Mouse (Mus musculus) limb, embryonic 13.5 days (tissue): ENCODE data around the gene Dido1. TPM values are rescaled to one million over a fixed set of nuclear protein-coding genes. Genes with fewer than 3 reads are reported as not detected.

ENCODE experiments used
- ATAC-seq: fragments of 200-750 bp; cut with Nextera tagmentation; 2 replicates; pipeline ENCODE4 v1.8.0; 2017; ENCODE audit warnings: low read depth, moderate number of reproducible peaks, moderate TSS enrichment; ENCODE audit not compliant: low FRiP score
- H3K27ac ChIP-seq: fragments of 300-500 bp; sonication (generic); 2 replicates; pipeline ENCODE4 v1.5.1; 2015; ENCODE audit warnings: inconsistent platforms, mild to moderate bottlenecking, moderate library complexity
- H3K27me3 ChIP-seq: fragments of 300-500 bp; sonication (generic); 2 replicates; pipeline ENCODE4 v1.6.1; 2015; ENCODE audit warnings: mild to moderate bottlenecking, inconsistent platforms
- H3K36me3 ChIP-seq: fragments of 300-500 bp; sonication (generic); 2 replicates; pipeline ENCODE4 v1.6.1; 2015; ENCODE audit warnings: inconsistent platforms, mild to moderate bottlenecking, moderate library complexity
- H3K4me1 ChIP-seq: fragments of 300-500 bp; sonication (generic); 2 replicates; pipeline ENCODE4 v1.6.1; 2015; ENCODE audit warnings: inconsistent platforms
- H3K4me2 ChIP-seq: fragments of 300-500 bp; sonication (generic); replicated peaks from 2 replicates; pipeline ENCODE4 v1.6.1; 2015; ENCODE audit warnings: inconsistent platforms, mild to moderate bottlenecking, moderate library complexity
- H3K4me3 ChIP-seq: fragments of 300-500 bp; sonication (generic); 2 replicates; pipeline ENCODE4 v1.5.1; 2015; ENCODE audit warnings: moderate library complexity, mild to moderate bottlenecking, inconsistent platforms
- H3K9ac ChIP-seq: fragments of 300-500 bp; sonication (generic); 2 replicates; pipeline ENCODE4 v1.6.1; 2015; ENCODE audit warnings: mild to moderate bottlenecking, inconsistent platforms
- H3K9me3 ChIP-seq: fragments of 300-500 bp; sonication (generic); 2 replicates; pipeline ENCODE4 v1.6.1; 2016; ENCODE audit warnings: inconsistent platforms
- WGBS: fragments of 180-500 bp; shearing (Covaris S2); methylation state at CpG from one replicate; pipeline ENCODE4 v1.1.7; 2015; 5-methylcytosine and 5-hydroxymethylcytosine counted together
- polyA plus RNA-seq: library from polyadenylated mRNA; unstranded; fragments of >200 nt; fragmentation: Nextera tagmentation; extraction: Ambion mirVana; gene quantifications from 2 replicates; pipeline ENCODE4 v1.2.1, GENCODE M21; 2015

The Dido1 gene
- polyA plus RNA-seq, 1 experiment from 2014 or later = 31.5 TPM

- Histone ChIP-seq H3K27ac (no peak overlapping the region), H3K9ac (no peak overlapping the region), H3K36me3 (peaks cover 29% of the 10 kb centered on the region), H3K4me2 (no peak overlapping the region), H3K9me3 (no peaks in the 10 kb centered on the region), H3K27me3 (no peaks in the 10 kb centered on the region; the same call in 1 of the 2 replicates), H3K4me3 (no peak overlapping the region), H3K4me1 (peaks cover 10% of the 10 kb centered on the region; the same call in 1 of the 2 replicates)
- ATAC-seq = no peak
- WGBS = 94% methylated on average over 5 of the region's 5 CpGs
Observed at GRCm38 (mm10) chr2:180660521-180660920, 49.3 kb downstream of the Dido1 start.

- ATAC-seq = no peak
- H3K9me3 ChIP-seq = no peaks in the 10 kb centered on the region
- H3K27me3 ChIP-seq = no peaks in the 10 kb centered on the region; the same call in 1 of the 2 replicates
- H3K4me2 ChIP-seq = peak overlapping the region; percentile 54
- H3K9ac ChIP-seq = peak overlapping the region; percentile 55
- H3K27ac ChIP-seq = no peak overlapping the region
- 30% methylated on average over 42 of the region's 42 CpGs for WGBS
- peaks cover 10% of the 10 kb centered on the region; the same call in 1 of the 2 replicates for H3K4me1 ChIP-seq
- peaks cover 19% of the 10 kb centered on the region for H3K36me3 ChIP-seq
- H3K4me3 ChIP-seq = peak overlapping the region; percentile 18; the same call in 1 of the 2 replicates
Observed at GRCm38 (mm10) chr2:180659353-180660150, 50.2 kb downstream of the Dido1 start.

GRCm38 (mm10) chr2:180658381-180658780 is 51.4 kb downstream of the Dido1 start:
- no peak overlapping the region for H3K9ac ChIP-seq
- H3K4me2 ChIP-seq = no peak overlapping the region
- no peak overlapping the region for H3K4me3 ChIP-seq
- no peak overlapping the region for H3K27ac ChIP-seq
- no peak for ATAC-seq
- WGBS = 92% methylated on average over 5 of the region's 5 CpGs
- peaks cover 19% of the 10 kb centered on the region for H3K36me3 ChIP-seq
- peaks cover 10% of the 10 kb centered on the region; the same call in 1 of the 2 replicates for H3K4me1 ChIP-seq
- no peaks in the 10 kb centered on the region for H3K9me3 ChIP-seq
- no peaks in the 10 kb centered on the region; the same call in 1 of the 2 replicates for H3K27me3 ChIP-seq

- no peaks in the 10 kb centered on the region; the same call in 1 of the 2 replicates for H3K27me3 ChIP-seq
- H3K36me3 ChIP-seq = peaks cover 19% of the 10 kb centered on the region
- WGBS = 75% methylated on average over 4 of the region's 4 CpGs
- H3K9me3 ChIP-seq = no peaks in the 10 kb centered on the region
- ATAC-seq = peak; percentile 72; the same call in 1 of the 2 replicates
- no peak overlapping the region for H3K27ac ChIP-seq
- H3K9ac ChIP-seq = no peak overlapping the region
- peaks cover 10% of the 10 kb centered on the region; the same call in 1 of the 2 replicates for H3K4me1 ChIP-seq
- no peak overlapping the region for H3K4me2 ChIP-seq
- H3K4me3 ChIP-seq = no peak overlapping the region
Observed at GRCm38 (mm10) chr2:180657394-180658013, 52.3 kb downstream of the Dido1 start.

GRCm38 (mm10) chr2:180655150-180655549 is 54.6 kb downstream of the Dido1 start:
- H3K9me3 ChIP-seq = no peaks in the 10 kb centered on the region
- H3K4me3 ChIP-seq = no peak overlapping the region
- no peaks in the 10 kb centered on the region for H3K27me3 ChIP-seq
- WGBS = 64% methylated on average over 6 of the region's 6 CpGs
- no peaks in the 10 kb centered on the region for H3K36me3 ChIP-seq
- H3K4me2 ChIP-seq = no peak overlapping the region
- H3K27ac ChIP-seq = no peak overlapping the region
- ATAC-seq = no peak
- peaks cover 10% of the 10 kb centered on the region; the same call in 1 of the 2 replicates for H3K4me1 ChIP-seq
- no peak overlapping the region for H3K9ac ChIP-seq

GRCm38 (mm10) chr2:180654666-180655065 is 55.1 kb downstream of the Dido1 start:
- Histone ChIP-seq H3K9ac (no peak overlapping the region), H3K36me3 (no peaks in the 10 kb centered on the region), H3K4me1 (peaks cover 5% of the 10 kb centered on the region; the same call in 1 of the 2 replicates), H3K4me2 (no peak overlapping the region), H3K4me3 (no peak overlapping the region), H3K27me3 (no peaks in the 10 kb centered on the region), H3K27ac (no peak overlapping the region), H3K9me3 (no peaks in the 10 kb centered on the region)
- WGBS = 82% methylated on average over 7 of the region's 7 CpGs
- ATAC-seq = no peak

GRCm38 (mm10) chr2:180646841-180647240 is 63.0 kb downstream of the Dido1 start:
- no peak overlapping the region for H3K4me2 ChIP-seq
- H3K27ac ChIP-seq = no peak overlapping the region
- peaks cover 20% of the 10 kb centered on the region for H3K9me3 ChIP-seq
- 0 out of 2 replicates have a peak, but pooled peaks cover under 1% of the 10 kb centered on the region for H3K4me1 ChIP-seq
- no peaks in the 10 kb centered on the region for H3K36me3 ChIP-seq
- ATAC-seq = no peak
- no peak overlapping the region for H3K4me3 ChIP-seq
- H3K27me3 ChIP-seq = peaks cover 38% of the 10 kb centered on the region
- H3K9ac ChIP-seq = no peak overlapping the region

- no peaks in the 10 kb centered on the region for H3K36me3 ChIP-seq
- 0 out of 2 replicates have a peak, but pooled peaks cover 3% of the 10 kb centered on the region for H3K4me1 ChIP-seq
- peaks cover 68% of the 10 kb centered on the region for H3K27me3 ChIP-seq
- no peak overlapping the region for H3K4me3 ChIP-seq
- no peak overlapping the region for H3K4me2 ChIP-seq
- H3K27ac ChIP-seq = no peak overlapping the region
- no peak overlapping the region for H3K9ac ChIP-seq
- peaks cover 20% of the 10 kb centered on the region for H3K9me3 ChIP-seq
- ATAC-seq = no peak
Observed at GRCm38 (mm10) chr2:180643626-180644025, 66.2 kb downstream of the Dido1 start.

- H3K4me2 ChIP-seq = peak within 1 kb of the TSS; percentile 61
- no peak for ATAC-seq
- WGBS = 5% methylated on average over 45 of the region's 56 CpGs
- H3K4me3 ChIP-seq = peak within 1 kb of the TSS; percentile 47
- peaks cover 20% of the 10 kb centered on the region for H3K9me3 ChIP-seq
- H3K4me1 ChIP-seq = 0 out of 2 replicates have a peak, but pooled peaks cover 3% of the 10 kb centered on the region
- no peak within 1 kb of the TSS for H3K27ac ChIP-seq
- H3K27me3 ChIP-seq = peaks cover 77% of the 10 kb centered on the region
- H3K36me3 ChIP-seq = no peaks in the 10 kb centered on the region
- peak within 1 kb of the TSS; percentile 31; the same call in 1 of the 2 replicates for H3K9ac ChIP-seq
Observed at GRCm38 (mm10) chr2:180642555-180643260, 67.1 kb downstream of the Dido1 start, which contains the start of gene Tcfl5. Gene Tcfl5 (minus strand): TSS chr2:180642708.

GRCm38 (mm10) chr2:180641576-180642554 is 67.9 kb downstream of the Dido1 start:
- Histone ChIP-seq H3K27me3 (peaks cover 74% of the 10 kb centered on the region), H3K27ac (no peak overlapping the region), H3K9me3 (peaks cover 20% of the 10 kb centered on the region), H3K36me3 (no peaks in the 10 kb centered on the region), H3K4me2 (peak overlapping the region; percentile 61), H3K4me3 (peak overlapping the region; percentile 47), H3K9ac (peak overlapping the region; percentile 31; the same call in 1 of the 2 replicates), H3K4me1 (0 out of 2 replicates have a peak, but pooled peaks cover 3% of the 10 kb centered on the region)
- ATAC-seq = peak; percentile 59; the same call in 1 of the 2 replicates
- WGBS = 3% methylated on average over 108 of the region's 112 CpGs

GRCm38 (mm10) chr2:180611882-180612281 is 97.9 kb downstream of the Dido1 start:
- WGBS = 53% methylated on average over 2 of the region's 2 CpGs
- H3K27ac ChIP-seq = peak overlapping the region; percentile 87; the same call in 1 of the 2 replicates

More at GRCm38 (mm10) chr2:180611882-180612281, 97.9 kb downstream of the Dido1 start:
- H3K4me2 ChIP-seq = no peak overlapping the region
- H3K4me3 ChIP-seq = no peak overlapping the region
- peak; percentile 57 for ATAC-seq
- no peak overlapping the region for H3K9ac ChIP-seq
- peaks cover 14% of the 10 kb centered on the region; the same call in 1 of the 2 replicates for H3K4me1 ChIP-seq
- no peaks in the 10 kb centered on the region for H3K9me3 ChIP-seq
- H3K27me3 ChIP-seq = no peaks in the 10 kb centered on the region
- H3K36me3 ChIP-seq = peaks cover 35% of the 10 kb centered on the region
